Mouse (Mus musculus): ENCODE measurements at regions not wholly inside any gene's neighbourhood (a gene's known extent, or its start where the extent isn't known, plus 50 kb on each side); places are given as distances from the start of the nearest gene placed in this dataset.

DNA sequence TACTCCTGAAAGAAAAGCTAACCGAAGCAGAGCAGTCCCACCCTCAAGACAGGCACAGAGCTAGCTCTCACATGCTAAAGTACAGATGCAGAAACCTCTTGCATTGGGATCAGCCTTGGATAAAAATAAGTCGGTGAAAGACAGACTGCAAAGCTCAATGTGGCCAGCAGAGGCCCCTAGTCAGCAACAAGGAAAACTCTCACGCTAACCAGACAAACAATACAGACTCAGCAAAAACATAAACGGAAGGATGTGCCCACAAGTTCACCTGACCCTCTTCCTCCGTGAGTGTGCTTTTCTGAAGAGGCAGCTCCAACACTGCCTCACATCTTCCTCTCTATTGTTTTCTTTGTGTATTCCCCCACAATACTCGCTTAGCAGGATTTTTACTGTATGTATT lies 77.8 kb downstream of the Rpia start:
- DNase-seq (ENCODE audit: low spot score) = peak; percentile 87
- Histone ChIP-seq H3K27ac (no peak overlapping the region), H3K9me3 (no peaks in the 10 kb centered on the region), H3K4me1 (no peaks in the 10 kb centered on the region; the same call in 1 of the 2 replicates), H3K27me3 (ENCODE audit: insufficient read depth, poor library complexity, severe bottlenecking) (no peaks in the 10 kb centered on the region), H3K36me3 (no peaks in the 10 kb centered on the region), H3K4me3 (peak overlapping the region; percentile 31; the same call in 1 of the 2 replicates)
- 17% methylated on average over 6 of the region's 6 CpGs for WGBS

DNA sequence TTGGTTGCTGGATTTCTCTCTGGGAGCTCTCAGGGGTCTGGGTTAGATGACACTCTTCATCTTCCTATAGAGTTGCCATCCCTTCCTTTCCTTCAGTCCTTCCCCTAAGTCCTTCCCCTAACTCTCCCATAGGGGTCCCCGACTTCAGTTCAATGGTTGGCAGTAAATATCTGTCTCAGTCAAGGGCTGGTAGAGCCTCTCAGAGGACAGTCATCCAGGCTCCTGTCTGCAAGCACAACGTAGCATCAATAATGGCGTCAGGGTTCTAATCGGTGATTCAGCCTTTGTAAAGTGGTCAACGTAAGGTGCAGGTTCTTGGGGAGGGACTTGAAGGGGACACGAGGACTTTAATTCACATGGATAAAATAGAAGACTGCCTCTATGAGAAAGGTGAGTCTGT lies 78.4 kb downstream of the Rpia start:
- H3K4me3 ChIP-seq = no peak overlapping the region
- no peak overlapping the region for H3K27ac ChIP-seq
- WGBS = 68% methylated on average over 6 of the region's 6 CpGs
- H3K9me3 ChIP-seq = no peaks in the 10 kb centered on the region
- no peaks in the 10 kb centered on the region; the same call in 1 of the 2 replicates for H3K4me1 ChIP-seq
- H3K36me3 ChIP-seq = no peaks in the 10 kb centered on the region
- no peaks in the 10 kb centered on the region for H3K27me3 ChIP-seq (ENCODE audit: insufficient read depth, poor library complexity, severe bottlenecking)
- DNase-seq (ENCODE audit: low spot score) = no peak

DNA sequence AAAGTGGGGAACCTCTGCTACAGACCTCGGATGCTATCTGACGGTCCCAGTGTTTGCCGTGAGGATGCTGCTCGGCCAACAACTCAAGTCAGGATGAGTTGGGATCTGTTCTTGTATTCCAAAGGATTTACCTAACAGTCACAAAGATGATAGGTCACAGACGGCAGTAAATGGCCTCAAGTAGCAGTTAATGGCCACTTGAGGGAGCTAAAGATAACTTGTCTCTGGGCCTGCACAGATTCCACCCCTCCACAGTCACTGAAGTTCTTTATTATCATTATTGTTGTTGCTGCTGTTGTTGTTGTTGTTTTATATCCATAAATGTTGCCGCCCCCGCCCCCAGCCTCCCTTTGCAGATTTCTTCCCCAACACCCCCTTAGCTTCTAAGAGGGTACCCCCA lies 78.9 kb downstream of the Rpia start:
- Histone ChIP-seq H3K36me3 (no peaks in the 10 kb centered on the region), H3K27me3 (ENCODE audit: insufficient read depth, poor library complexity, severe bottlenecking) (no peaks in the 10 kb centered on the region), H3K9me3 (no peaks in the 10 kb centered on the region), H3K4me3 (no peak overlapping the region), H3K27ac (no peak overlapping the region), H3K4me1 (no peaks in the 10 kb centered on the region; the same call in 1 of the 2 replicates)
- 27% methylated on average over 7 of the region's 7 CpGs for WGBS
- DNase-seq (ENCODE audit: low spot score) = no peak

DNA sequence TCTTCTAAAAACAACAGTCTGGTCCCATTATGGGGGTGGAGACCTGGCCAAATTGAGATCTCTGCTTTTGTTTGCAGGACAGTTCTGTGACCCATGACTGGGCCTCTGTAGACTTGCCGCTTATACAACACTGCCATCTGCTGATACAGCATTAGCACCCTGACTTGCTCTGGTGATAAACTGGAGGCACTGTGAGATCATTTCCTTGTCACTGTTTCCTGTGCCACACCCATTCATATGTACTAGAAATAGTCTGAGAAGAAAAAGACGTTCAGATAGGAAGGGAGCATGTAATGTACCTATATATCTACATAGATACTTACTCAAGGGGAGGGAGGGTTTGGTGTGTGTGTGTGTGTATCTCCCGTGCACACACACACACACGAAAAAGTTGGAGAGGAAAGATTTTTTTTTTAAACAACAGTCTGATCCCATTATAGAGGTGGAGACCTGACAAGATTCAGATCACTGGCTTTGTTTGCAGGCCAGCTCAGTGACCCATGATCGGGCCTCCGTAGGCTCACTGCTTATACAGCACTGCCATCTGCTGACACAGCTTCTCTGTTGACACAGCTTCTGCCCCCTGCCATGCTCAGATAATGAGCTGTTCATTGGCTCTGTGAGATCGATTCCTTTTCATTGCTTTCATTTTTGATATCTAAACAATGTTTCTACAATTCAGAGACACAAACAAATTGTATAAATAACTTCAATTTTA lies 82.5 kb downstream of the Rpia start:
- Histone ChIP-seq H3K27ac (no peak overlapping the region), H3K27me3 (ENCODE audit: insufficient read depth, poor library complexity, severe bottlenecking) (no peaks in the 10 kb centered on the region), H3K4me1 (no peaks in the 10 kb centered on the region; the same call in 1 of the 2 replicates), H3K4me3 (peak overlapping the region; percentile 3; the same call in 1 of the 2 replicates), H3K36me3 (no peaks in the 10 kb centered on the region), H3K9me3 (no peaks in the 10 kb centered on the region)
- peak; percentile 83 for DNase-seq (ENCODE audit: low spot score)
- WGBS = 24% methylated on average over 7 of the region's 7 CpGs

DNA sequence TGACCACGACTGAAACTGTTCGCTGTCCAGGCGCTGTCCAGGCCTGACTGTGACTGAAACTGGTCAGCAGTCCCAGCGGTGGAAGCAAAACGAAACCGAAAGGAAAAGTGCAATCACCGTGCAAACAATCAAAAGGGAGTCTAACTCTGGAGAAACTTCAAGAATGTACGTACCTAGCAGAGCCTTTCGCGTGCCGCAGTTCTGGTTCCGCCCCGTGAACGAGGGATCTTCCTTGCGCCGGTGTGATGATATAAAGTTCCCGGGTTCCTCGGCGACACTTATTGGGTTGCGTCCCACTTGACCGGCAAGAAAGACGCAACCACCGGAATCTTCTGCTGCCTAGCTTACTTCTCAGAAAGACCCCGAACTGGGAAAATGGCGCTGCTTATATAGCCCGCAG lies 96.4 kb downstream of the Rpia start:
- Histone ChIP-seq H3K27me3 (ENCODE audit: insufficient read depth, poor library complexity, severe bottlenecking) (no peaks in the 10 kb centered on the region), H3K27ac (no peak overlapping the region), H3K4me1 (no peaks in the 10 kb centered on the region), H3K4me3 (no peak overlapping the region), H3K36me3 (no peaks in the 10 kb centered on the region), H3K9me3 (no peaks in the 10 kb centered on the region)
- WGBS = 96% methylated on average over 26 of the region's 26 CpGs
- DNase-seq (ENCODE audit: low spot score) = no peak

Measured in heart, embryonic 10.5 days (tissue).